17 mouse cellular contexts compared by ENCODE assay signal in the genomic region with DNA sequence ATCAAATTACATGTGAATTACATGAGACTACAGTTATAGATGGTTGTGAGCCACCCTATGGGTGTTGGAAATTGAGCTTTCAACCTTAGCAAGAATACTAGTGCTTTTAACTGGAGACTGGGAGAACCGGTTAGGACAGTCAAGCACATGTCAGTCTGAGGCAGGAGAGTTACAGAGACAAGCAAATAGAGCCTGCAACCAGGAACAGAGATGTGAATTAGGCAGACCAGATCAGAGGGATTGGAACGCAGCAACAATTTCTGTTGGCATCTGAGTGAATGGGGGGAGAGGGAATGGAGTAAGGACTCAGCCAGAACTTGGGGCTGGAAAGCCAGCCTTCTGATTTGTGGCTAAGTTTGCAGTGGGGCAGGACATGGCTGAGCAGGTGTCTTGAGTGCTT. TPM values are rescaled to one million over a fixed set of nuclear protein-coding genes. Genes with fewer than 3 reads are reported as not detected.
DNase-seq lines count a peak whose midpoint lies in the region; ATAC-seq and TF ChIP-seq lines count a peak whose summit lies in the region.
"Had no signal": no experiment of that assay in that cellular context is flagged by ENCODE, and none has a peak within 500 bp of the region (broad histone marks: within the 10 kb centered on the region; RNA-seq: fewer than 3 reads in every experiment).

No protein-coding gene starts in this region.

- H3K36me3 ChIP-seq in heart, embryonic 13.5 days: no peaks in the 10 kb centered on the region
- no peaks in the 10 kb centered on the region for H3K36me3 ChIP-seq in lung, postnatal 0 days (ENCODE audit: insufficient read depth, low read length)
- H3K36me3 ChIP-seq: hindbrain, embryonic 12.5 days; limb, embryonic 13.5 days had no signal

- TF ChIP-seq EP300 in lung, postnatal 0 days (IDR thresholded peaks at IDR 0.05): no peak

- peak overlapping the region; percentile 24 for H3K27ac ChIP-seq in heart, embryonic 13.5 days (replicated peaks)
- no peak overlapping the region for H3K27ac ChIP-seq in lung, postnatal 0 days (ENCODE audit: low read length)
- H3K27ac ChIP-seq in layer of hippocampus, adult 2 months: no peak overlapping the region
- H3K27ac ChIP-seq: forebrain, embryonic 13.5 days; hindbrain, embryonic 12.5 days; limb, embryonic 13.5 days had no signal

- DNase-seq in heart, postnatal 25 days (ENCODE audit: low spot score): no peak
- DNase-seq in lung, postnatal 0 days (ENCODE audit: low spot score): peak; percentile 70
- no peak for DNase-seq in lung, postnatal 14 days
- peak; percentile 72 for DNase-seq in large intestine, adult 2 months (ENCODE audit: low read depth, low spot score)
- no peak for DNase-seq in embryo, embryonic 11 days
- DNase-seq in layer of hippocampus, adult 2 months (ENCODE audit: low spot score in 2 of 2): no peak
- DNase-seq: adrenal gland, postnatal 36 days; B cell, adult 2 months; cerebellum, adult 8-10 months; kidney, postnatal 14 days; spleen, adult 18-20 months; thymus, postnatal 36 days had no signal

- 42% methylated on average over 2 of the region's 2 CpGs for WGBS in heart, embryonic 13.5 days
- 45% methylated on average over 2 of the region's 2 CpGs for WGBS in lung, postnatal 0 days
- WGBS in large intestine, adult 2 months: 15% methylated on average over 2 of the region's 2 CpGs

- no peak overlapping the region for H3K9ac ChIP-seq in heart, embryonic 13.5 days
- H3K9ac ChIP-seq in lung, postnatal 0 days (replicated peaks; ENCODE audit: low read depth): no peak overlapping the region
- H3K9ac ChIP-seq: forebrain, embryonic 13.5 days; hindbrain, embryonic 12.5 days; limb, embryonic 13.5 days had no signal

- H3K9me3 ChIP-seq in heart, embryonic 13.5 days: no peaks in the 10 kb centered on the region
- no peaks in the 10 kb centered on the region for H3K9me3 ChIP-seq in lung, postnatal 0 days (ENCODE audit: low read length)
- H3K9me3 ChIP-seq: forebrain, embryonic 13.5 days; hindbrain, embryonic 12.5 days; limb, embryonic 13.5 days had no signal

- ATAC-seq in heart, embryonic 13.5 days (ENCODE audit: extremely low read depth, insufficient number of reproducible peaks, low FRiP score, low TSS enrichment): no peak
- ATAC-seq in lung, postnatal 0 days: peak; percentile 55
- ATAC-seq: forebrain, embryonic 13.5 days; inflammation-experienced regulatory T-cells, adult 6 months had no signal

- H3K4me3 ChIP-seq in heart, embryonic 13.5 days: no peak overlapping the region
- H3K4me3 ChIP-seq in lung, postnatal 0 days (ENCODE audit: low read depth, low read length): no peak overlapping the region
- H3K4me3 ChIP-seq in layer of hippocampus, adult 2 months: no peak overlapping the region
- H3K4me3 ChIP-seq: forebrain, embryonic 13.5 days; hindbrain, embryonic 12.5 days; limb, embryonic 13.5 days had no signal

- no peak for TF ChIP-seq CTCF in lung, postnatal 0 days (IDR thresholded peaks at IDR 0.05)
- no peak for TF ChIP-seq CTCF in layer of hippocampus, adult 2 months (conservative IDR thresholded peaks at IDR 0.05)

- H3K4me2 ChIP-seq in heart, embryonic 13.5 days: no peak overlapping the region
- H3K4me2 ChIP-seq in lung, postnatal 0 days (replicated peaks; ENCODE audit: low read depth, low read length): no peak overlapping the region
- H3K4me2 ChIP-seq: forebrain, embryonic 13.5 days; hindbrain, embryonic 12.5 days; limb, embryonic 13.5 days had no signal

- H3K27me3 ChIP-seq in heart, embryonic 13.5 days (replicated peaks): no peaks in the 10 kb centered on the region
- H3K27me3 ChIP-seq in lung, postnatal 0 days (replicated peaks; ENCODE audit: insufficient read depth, low read length): no peaks in the 10 kb centered on the region
- H3K27me3 ChIP-seq: forebrain, embryonic 13.5 days; hindbrain, embryonic 12.5 days; limb, embryonic 13.5 days had no signal

- intact Hi-C loops in heart, postnatal 25 days (cut with DNase I): no loop called here

- H3K4me1 ChIP-seq in heart, embryonic 13.5 days: peaks cover 80% of the 10 kb centered on the region
- H3K4me1 ChIP-seq in lung, postnatal 0 days (ENCODE audit: insufficient read depth, low read depth, low read length): 0 out of 2 replicates have a peak, but pooled peaks cover 6% of the 10 kb centered on the region

RNA-seq across cellular contexts. Expression of gene Rere, which starts 25.3 kb away (rescaled TPM):
- 18.1 and 19.9 TPM in 2 replicates for polyA plus RNA-seq in heart, embryonic 13.5 days (2015; fragmentation: Nextera tagmentation; extraction: Ambion mirVana)
- 10 to 100 TPM; 37.8 to 51.5 TPM for total RNA-seq in heart, postnatal 25 days (2021)
- polyA plus RNA-seq in lung, postnatal 0 days (2015; fragmentation: Nextera tagmentation; extraction: Ambion mirVana): 15.7 and 16.0 TPM in 2 replicates
- 29.4 and 33.5 TPM in 2 replicates for polyA plus RNA-seq in large intestine, adult 2 months (2012; rRNA removed)
- total RNA-seq in layer of hippocampus, adult 2 months (2021): 100 to 1,000 TPM; 144 to 153 TPM

Comparison
In these comparisons a context has a peak if more than half of its experiments do, and no peak if none do; other contexts are left out.
1. DNase-seq: peak in lung, postnatal 0 days (single experiment) and large intestine, adult 2 months (single experiment); none in heart, postnatal 25 days (single experiment), lung, postnatal 14 days (single experiment), embryo, embryonic 11 days (single experiment) and layer of hippocampus, adult 2 months (0 of 2).